Mouse (Mus musculus): ENCODE data around the gene Zmynd10. TPM values are rescaled to one million over a fixed set of nuclear protein-coding genes. Genes with fewer than 3 reads are reported as not detected.

Gene Zmynd10
- polyA plus RNA-seq, 1 experiment from 2014 or later: 2.1 TPM

GRCm38 (mm10) chr9:107586504-107586903 lies 39.4 kb downstream of the Zmynd10 start:
- peaks cover 19% of the 10 kb centered on the region for H3K4me1 ChIP-seq
- no peak overlapping the region for H3K4me3 ChIP-seq
- no peak for ATAC-seq (ENCODE audit: insufficient number of reproducible peaks, insufficient read depth, low FRiP score, low TSS enrichment, low read depth)
- H3K27ac ChIP-seq: no peak overlapping the region
- no peaks in the 10 kb centered on the region for H3K9me3 ChIP-seq
- no peaks in the 10 kb centered on the region for H3K27me3 ChIP-seq
- WGBS: 92% methylated on average over 5 of the region's 5 CpGs
- H3K4me2 ChIP-seq: no peak overlapping the region
- no peak overlapping the region for H3K9ac ChIP-seq
- H3K36me3 ChIP-seq: peaks cover 39% of the 10 kb centered on the region

GRCm38 (mm10) chr9:107586974-107587832 lies 40.1 kb downstream of the Zmynd10 start, which contains the start of gene Ifrd2:
TSS of gene Ifrd2 (plus strand) at chr9:107587642.
- peak; percentile 93 for ATAC-seq (ENCODE audit: insufficient number of reproducible peaks, insufficient read depth, low FRiP score, low TSS enrichment, low read depth)
- Histone ChIP-seq H3K9me3 (no peaks in the 10 kb centered on the region), H3K9ac (peak within 1 kb of the TSS; percentile 73), H3K4me3 (peak within 1 kb of the TSS; percentile 72), H3K36me3 (peaks cover 46% of the 10 kb centered on the region), H3K4me2 (peak within 1 kb of the TSS; percentile 70), H3K27me3 (no peaks in the 10 kb centered on the region), H3K27ac (peak within 1 kb of the TSS; percentile 7; the same call in 1 of the 2 replicates), H3K4me1 (peaks cover 12% of the 10 kb centered on the region)
- WGBS: 13% methylated on average over 46 of the region's 46 CpGs

GRCm38 (mm10) chr9:107587833-107588639 lies 40.9 kb downstream of the Zmynd10 start:
- peaks cover 46% of the 10 kb centered on the region for H3K36me3 ChIP-seq
- WGBS: 4% methylated on average over 33 of the region's 33 CpGs
- ATAC-seq (ENCODE audit: insufficient number of reproducible peaks, insufficient read depth, low FRiP score, low TSS enrichment, low read depth): no peak

GRCm38 (mm10) chr9:107590058-107590772 lies 43.1 kb downstream of the Zmynd10 start:
- WGBS: 91% methylated on average over 25 of the region's 25 CpGs
- Histone ChIP-seq H3K27me3 (no peaks in the 10 kb centered on the region), H3K4me2 (no peak overlapping the region), H3K36me3 (peaks cover 54% of the 10 kb centered on the region), H3K27ac (no peak overlapping the region), H3K9ac (no peak overlapping the region), H3K4me3 (no peak overlapping the region), H3K9me3 (no peaks in the 10 kb centered on the region), H3K4me1 (peaks cover 11% of the 10 kb centered on the region)
- no peak for ATAC-seq (ENCODE audit: insufficient number of reproducible peaks, insufficient read depth, low FRiP score, low TSS enrichment, low read depth)

More at GRCm38 (mm10) chr9:107587833-107588639, 40.9 kb downstream of the Zmynd10 start:
- Histone ChIP-seq H3K27me3 (no peaks in the 10 kb centered on the region), H3K4me2 (peak overlapping the region; percentile 70), H3K9me3 (no peaks in the 10 kb centered on the region), H3K4me3 (peak overlapping the region; percentile 72), H3K27ac (peak overlapping the region; percentile 7; the same call in 1 of the 2 replicates), H3K4me1 (peaks cover 11% of the 10 kb centered on the region), H3K9ac (peak overlapping the region; percentile 73)

GRCm38 (mm10) chr9:107590773-107591060 lies 43.6 kb downstream of the Zmynd10 start:
- no peak for ATAC-seq (ENCODE audit: insufficient number of reproducible peaks, insufficient read depth, low FRiP score, low TSS enrichment, low read depth)
- H3K36me3 ChIP-seq: peaks cover 54% of the 10 kb centered on the region
- no peaks in the 10 kb centered on the region for H3K9me3 ChIP-seq
- no peak overlapping the region for H3K4me2 ChIP-seq
- H3K4me3 ChIP-seq: no peak overlapping the region
- no peaks in the 10 kb centered on the region for H3K27me3 ChIP-seq
- H3K9ac ChIP-seq: no peak overlapping the region
- peaks cover 11% of the 10 kb centered on the region for H3K4me1 ChIP-seq
- WGBS: 98% methylated on average over 6 of the region's 6 CpGs
- H3K27ac ChIP-seq: no peak overlapping the region

- H3K36me3 ChIP-seq: peaks cover 54% of the 10 kb centered on the region
- WGBS: 83% methylated on average over 11 of the region's 11 CpGs
- no peak overlapping the region for H3K4me2 ChIP-seq
- no peaks in the 10 kb centered on the region for H3K27me3 ChIP-seq
- no peaks in the 10 kb centered on the region for H3K9me3 ChIP-seq
- ATAC-seq (ENCODE audit: insufficient number of reproducible peaks, insufficient read depth, low FRiP score, low TSS enrichment, low read depth): no peak
- peak overlapping the region; percentile 32 for H3K9ac ChIP-seq
- no peak overlapping the region for H3K4me3 ChIP-seq
- peaks cover 8% of the 10 kb centered on the region for H3K4me1 ChIP-seq
- no peak overlapping the region for H3K27ac ChIP-seq
These were observed 46.2 kb downstream of the Zmynd10 start for GRCm38 (mm10) chr9:107593101-107593976.

- no peak for ATAC-seq (ENCODE audit: insufficient number of reproducible peaks, insufficient read depth, low FRiP score, low TSS enrichment, low read depth)
- Histone ChIP-seq H3K36me3 (peaks cover 56% of the 10 kb centered on the region), H3K4me1 (no peaks in the 10 kb centered on the region), H3K4me3 (no peak overlapping the region), H3K27ac (no peak overlapping the region), H3K9ac (no peak overlapping the region; the same call in 1 of the 2 replicates), H3K27me3 (no peaks in the 10 kb centered on the region), H3K9me3 (no peaks in the 10 kb centered on the region), H3K4me2 (no peak overlapping the region)
- 82% methylated on average over 8 of the region's 8 CpGs for WGBS
These were observed 47.4 kb downstream of the Zmynd10 start for GRCm38 (mm10) chr9:107594281-107595062.

- WGBS: 91% methylated on average over 11 of the region's 11 CpGs
- H3K27ac ChIP-seq: no peak overlapping the region
- H3K4me2 ChIP-seq: no peak overlapping the region
- H3K4me1 ChIP-seq: peaks cover 6% of the 10 kb centered on the region; the same call in 1 of the 2 replicates
- H3K9ac ChIP-seq: no peak overlapping the region
- H3K27me3 ChIP-seq: no peaks in the 10 kb centered on the region
- H3K9me3 ChIP-seq: no peaks in the 10 kb centered on the region
- peaks cover 33% of the 10 kb centered on the region for H3K36me3 ChIP-seq
- H3K4me3 ChIP-seq: no peak overlapping the region
- no peak for ATAC-seq (ENCODE audit: insufficient number of reproducible peaks, insufficient read depth, low FRiP score, low TSS enrichment, low read depth)
These were observed 49.8 kb downstream of the Zmynd10 start for GRCm38 (mm10) chr9:107596619-107597569.

- no peak overlapping the region for H3K9ac ChIP-seq
- H3K4me2 ChIP-seq: no peak overlapping the region
- ATAC-seq (ENCODE audit: insufficient number of reproducible peaks, insufficient read depth, low FRiP score, low TSS enrichment, low read depth): no peak
These were observed 51.3 kb downstream of the Zmynd10 start for GRCm38 (mm10) chr9:107598385-107598784.

More at GRCm38 (mm10) chr9:107598385-107598784, 51.3 kb downstream of the Zmynd10 start:
- H3K27me3 ChIP-seq: no peaks in the 10 kb centered on the region
- H3K9me3 ChIP-seq: no peaks in the 10 kb centered on the region
- no peak overlapping the region for H3K4me3 ChIP-seq
- no peak overlapping the region for H3K27ac ChIP-seq
- peaks cover 17% of the 10 kb centered on the region for H3K4me1 ChIP-seq
- 84% methylated on average over 5 of the region's 5 CpGs for WGBS
- peaks cover 19% of the 10 kb centered on the region for H3K36me3 ChIP-seq
